8 mouse cellular contexts compared by ENCODE assay signal in genomic region chr11:20958233-20958632, GRCm38 (mm10).
DNase-seq lines count a peak whose midpoint lies in the region; ATAC-seq lines count a peak whose summit lies in the region.

No protein-coding gene starts in this region.

- H3K27me3 ChIP-seq in lung, embryonic 15.5 days: no peaks in the 10 kb centered on the region

- peak overlapping the region; percentile 59 for H3K27ac ChIP-seq in brown adipose tissue, adult 24 weeks (replicated peaks; ENCODE audit: low read depth, low read length)
- H3K27ac ChIP-seq in lung, embryonic 15.5 days: peak overlapping the region; percentile 93

- H3K9me3 ChIP-seq in lung, embryonic 15.5 days: no peaks in the 10 kb centered on the region

- no peak overlapping the region for H3K4me3 ChIP-seq in brown adipose tissue, adult 24 weeks (ENCODE audit: insufficient read depth, low read depth, low read length)
- no peak overlapping the region for H3K4me3 ChIP-seq in lung, embryonic 15.5 days

- DNase-seq in adrenal gland, adult 8-10 months: peak; percentile 10
- no peak for DNase-seq in adrenal gland, adult 2 months
- no peak for DNase-seq in spleen, postnatal 14 days (ENCODE audit: low spot score in 2 of 2)

- no peak overlapping the region for H3K9ac ChIP-seq in lung, embryonic 15.5 days

- peaks cover 28% of the 10 kb centered on the region for H3K4me1 ChIP-seq in brown adipose tissue, adult 24 weeks (ENCODE audit: control insufficient read depth, insufficient read depth, insufficient read length, low read length)
- H3K4me1 ChIP-seq in lung, embryonic 15.5 days: peaks cover 54% of the 10 kb centered on the region

- 5% methylated on average over 5 of the region's 5 CpGs for WGBS in lung, embryonic 15.5 days

- H3K36me3 ChIP-seq in lung, embryonic 15.5 days: no peaks in the 10 kb centered on the region

- peak; percentile 60 to 72 for ATAC-seq in hematopoietic stem cell, adult 5-6 weeks (replicated peaks in 1 of 2; ENCODE audit: insufficient read depth in 1 of 2, low FRiP score in 2 of 2, low TSS enrichment in 1 of 2, low read depth in 1 of 2, poor library complexity in 2 of 2, severe bottlenecking in 2 of 2)
- peak; percentile 50 for ATAC-seq in lung, embryonic 15.5 days (ENCODE audit: borderline replicate concordance, extremely low read depth, low FRiP score, low TSS enrichment)
- ATAC-seq in frontal cortex, adult (ENCODE audit: low TSS enrichment): no peak
- ATAC-seq in megakaryocyte-erythroid progenitor cell, adult 5-6 weeks (replicated peaks; ENCODE audit: low FRiP score, low TSS enrichment, poor library complexity, severe bottlenecking): no peak

- H3K4me2 ChIP-seq in lung, embryonic 15.5 days: peak overlapping the region; percentile 24; the same call in 1 of the 2 replicates

Comparison
In these comparisons a context has a peak if more than half of its experiments do, and no peak if none do; other contexts are left out.
1. ATAC-seq: peak in hematopoietic stem cell, adult 5-6 weeks (2 of 2) and lung, embryonic 15.5 days (single experiment); none in frontal cortex, adult (single experiment) and megakaryocyte-erythroid progenitor cell, adult 5-6 weeks (single experiment).